Mouse (Mus musculus) erythroblast, embryonic 14.5 days (primary cell): ENCODE data around the gene Fkbp14.

Experiments
- GATA1 ChIP-seq: IDR thresholded peaks from 2 replicates; pipeline ENCODE4 v1.6.1; 2012; ENCODE audit warnings: low read length, inconsistent platforms, mixed read lengths
- TAL1 ChIP-seq: IDR thresholded peaks from 3 replicates; pipeline ENCODE4 v1.6.1; 2012; ENCODE audit warnings: low read length, inconsistent platforms, mixed read lengths

DNA sequence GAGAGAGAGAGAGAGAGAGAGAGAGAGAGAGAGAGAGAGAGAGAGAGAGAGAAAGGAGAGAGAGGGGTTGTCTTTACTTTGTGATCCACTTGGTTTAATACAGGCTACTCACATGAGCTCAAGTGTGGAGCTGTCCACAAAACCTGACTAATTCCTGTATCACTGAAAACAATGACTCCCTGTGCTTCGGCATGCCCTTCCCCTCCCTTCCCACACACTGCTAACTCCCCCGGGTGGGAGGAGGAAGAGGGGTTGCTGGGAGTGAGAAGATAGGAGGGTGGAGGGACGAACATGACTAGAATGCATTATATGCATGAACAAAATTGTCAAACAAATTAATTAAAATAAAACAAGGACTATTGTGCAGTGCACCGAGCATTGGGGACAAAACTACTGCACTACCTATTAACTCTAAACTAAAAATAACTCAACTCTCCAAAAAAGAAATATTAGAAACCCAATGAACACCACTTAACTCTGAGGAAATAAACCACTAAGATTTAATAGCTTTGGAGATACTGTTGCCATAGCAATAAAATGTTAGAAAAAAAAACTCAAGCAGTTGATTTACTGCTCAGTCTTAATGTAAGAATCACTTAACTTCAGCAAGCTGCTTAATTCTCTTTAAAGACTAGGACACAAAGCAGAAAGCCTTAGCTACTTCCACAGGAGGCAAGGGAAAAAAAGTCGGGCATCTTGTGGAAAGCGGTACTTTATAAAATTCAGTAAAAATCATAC, 23.7 kb downstream of the Fkbp14 start:
- TF ChIP-seq TAL1 (no peak), GATA1 (no peak)
